Mouse (Mus musculus): ENCODE results near the gene H2-M1. TPM values are rescaled to one million over a fixed set of nuclear protein-coding genes. Genes with fewer than 3 reads are reported as not detected.

Gene H2-M1
- not detected in 2 replicates for polyA plus RNA-seq (2012; rRNA removed)

DNA sequence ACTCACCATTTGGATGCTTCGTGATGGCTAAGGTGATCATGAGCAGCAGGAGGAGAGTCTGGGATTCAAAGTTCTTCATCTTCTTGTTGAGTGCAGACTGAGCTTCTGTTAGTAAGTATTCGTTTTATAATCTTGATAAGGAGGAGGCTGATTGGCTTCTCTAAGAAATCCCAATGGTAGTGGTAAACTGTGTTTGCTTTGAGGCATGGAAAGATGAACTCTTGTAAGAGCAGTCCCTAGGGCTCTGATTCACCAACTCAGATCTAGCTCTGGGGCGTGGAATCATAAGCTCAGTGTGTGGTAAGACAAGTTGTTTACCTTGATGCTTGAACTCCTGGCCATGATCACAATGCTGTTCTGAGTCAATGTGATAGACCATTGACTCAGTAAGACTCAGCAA lies at the start of gene H2-M1:
TSS of gene H2-M1 (minus strand) at position 101 of the 400 bp plus-strand sequence.
- no peak for DNase-seq (ENCODE audit: extremely low spot score in 1 of 2, low spot score in 1 of 2)

DNA sequence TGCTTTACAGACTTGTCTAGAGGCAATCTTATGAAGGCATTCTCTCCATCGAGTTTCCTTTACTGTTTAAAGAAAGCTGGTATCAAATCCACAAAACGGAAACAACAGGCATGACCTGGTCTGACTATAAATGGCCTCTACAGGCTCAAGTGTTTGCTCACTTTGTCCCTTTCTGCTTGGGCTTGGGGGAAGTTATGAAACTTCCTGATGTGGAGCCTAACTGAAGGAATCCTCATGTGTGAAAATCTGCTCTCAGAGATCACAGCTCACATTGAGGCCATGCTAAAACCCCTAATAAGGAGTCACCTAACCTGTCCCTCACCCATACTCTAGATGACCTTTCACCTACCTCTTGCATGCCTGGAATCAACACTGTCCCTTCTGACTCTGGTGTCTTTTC lies 25.7 kb upstream of the H2-M1 start:
- no peak for DNase-seq (ENCODE audit: extremely low spot score in 1 of 2, low spot score in 1 of 2)

DNA sequence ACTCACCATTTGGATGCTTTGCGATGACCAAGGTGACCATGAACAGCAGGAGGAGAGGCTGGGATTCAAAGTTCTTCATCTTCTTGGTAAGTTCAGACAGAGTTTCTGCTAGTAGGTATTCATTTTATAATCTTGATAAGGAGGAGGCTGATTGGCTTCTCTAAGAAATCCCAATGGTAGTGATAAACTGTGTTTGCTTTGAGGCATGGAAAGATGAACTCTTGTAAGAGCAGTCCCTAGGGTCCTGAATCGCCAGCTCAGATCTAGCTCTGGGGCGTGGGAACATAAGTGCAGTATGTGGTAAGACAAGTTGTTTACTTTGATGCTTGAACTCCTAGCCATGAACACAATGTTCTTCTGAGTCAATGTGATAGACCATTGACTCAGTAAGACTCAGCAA lies 29.5 kb downstream of the H2-M1 start, which contains the start of gene H2-M9:
TSS of gene H2-M9 (minus strand) at position 101 of the 400 bp plus-strand sequence.
- no peak for DNase-seq (ENCODE audit: extremely low spot score in 1 of 2, low spot score in 1 of 2)

Other genes starting within 250 kb of the H2-M1 start
- not detected in 2 replicates for gene H2-M10.4, start 209.9 kb downstream of the H2-M1 start, polyA plus RNA-seq (2012; rRNA removed)
- gene H2-M11, start 125.1 kb downstream of the H2-M1 start, polyA plus RNA-seq (2012; rRNA removed) = not detected in 2 replicates
- not detected in 2 replicates for gene H2-M9, start 29.6 kb downstream of the H2-M1 start, polyA plus RNA-seq (2012; rRNA removed)
- not detected in 2 replicates for gene H2-M10.5, start 100.7 kb upstream of the H2-M1 start, polyA plus RNA-seq (2012; rRNA removed)
- gene H2-M10.6, start 140.0 kb upstream of the H2-M1 start, polyA plus RNA-seq (2012; rRNA removed) = not detected in 2 replicates
- 20.8 and 21.9 TPM in 2 replicates for gene Trim26, start 164.9 kb upstream of the H2-M1 start, polyA plus RNA-seq (2012; rRNA removed)
- gene Trim15, start 195.0 kb upstream of the H2-M1 start, polyA plus RNA-seq (2012; rRNA removed) = 0.04 and 0.08 TPM in 2 replicates
- gene Trim10, start 197.4 kb upstream of the H2-M1 start, polyA plus RNA-seq (2012; rRNA removed) = 0.06 and 0.08 TPM in 2 replicates
- gene Trim40, start 217.9 kb upstream of the H2-M1 start, polyA plus RNA-seq (2012; rRNA removed) = 0.22 and 0.29 TPM in 2 replicates
- not detected in 2 replicates for gene Trim31, start 225.9 kb upstream of the H2-M1 start, polyA plus RNA-seq (2012; rRNA removed)

All from frontal cortex, adult 2 months (tissue).